Mouse (Mus musculus): ENCODE data around the gene Ppfibp2. TPM values are rescaled to one million over a fixed set of nuclear protein-coding genes. Genes with fewer than 3 reads are reported as not detected.

The Ppfibp2 gene
- polyA plus RNA-seq, 1 experiment from 2014 or later: 13.3 TPM

GRCm38 (mm10) chr7:107744454-107744853 lies 149.4 kb downstream of the Ppfibp2 start:
- peaks cover 36% of the 10 kb centered on the region for H3K36me3 ChIP-seq
- no peak for DNase-seq (ENCODE audit: low spot score)

GRCm38 (mm10) chr7:107745111-107745510 lies 150.1 kb downstream of the Ppfibp2 start:
- 81% methylated on average over 2 of the region's 2 CpGs for WGBS
- no peak overlapping the region for H3K27ac ChIP-seq
- peaks cover 36% of the 10 kb centered on the region for H3K36me3 ChIP-seq
- H3K4me1 ChIP-seq: no peaks in the 10 kb centered on the region
- H3K9me3 ChIP-seq: no peaks in the 10 kb centered on the region
- no peak overlapping the region for H3K4me3 ChIP-seq
- H3K27me3 ChIP-seq (ENCODE audit: insufficient read depth, poor library complexity, severe bottlenecking): 0 out of 2 replicates have a peak, but pooled peaks cover 2% of the 10 kb centered on the region
- no peak for DNase-seq (ENCODE audit: low spot score)

More at GRCm38 (mm10) chr7:107744454-107744853, 149.4 kb downstream of the Ppfibp2 start:
- no peaks in the 10 kb centered on the region for H3K4me1 ChIP-seq
- no peak overlapping the region for H3K27ac ChIP-seq
- 91% methylated on average over 4 of the region's 4 CpGs for WGBS
- H3K9me3 ChIP-seq: no peaks in the 10 kb centered on the region
- no peaks in the 10 kb centered on the region for H3K27me3 ChIP-seq (ENCODE audit: insufficient read depth, poor library complexity, severe bottlenecking)
- no peak overlapping the region for H3K4me3 ChIP-seq

- 87% methylated on average over 8 of the region's 8 CpGs for WGBS
- H3K27me3 ChIP-seq (ENCODE audit: insufficient read depth, poor library complexity, severe bottlenecking): 0 out of 2 replicates have a peak, but pooled peaks cover 6% of the 10 kb centered on the region
- DNase-seq (ENCODE audit: low spot score): no peak
- no peaks in the 10 kb centered on the region for H3K4me1 ChIP-seq
- no peak overlapping the region for H3K4me3 ChIP-seq
- H3K27ac ChIP-seq: no peak overlapping the region
- no peaks in the 10 kb centered on the region for H3K9me3 ChIP-seq
- peaks cover 29% of the 10 kb centered on the region for H3K36me3 ChIP-seq
Observed at GRCm38 (mm10) chr7:107746036-107746435, 151.0 kb downstream of the Ppfibp2 start.

- H3K9me3 ChIP-seq: no peaks in the 10 kb centered on the region
- peaks cover 24% of the 10 kb centered on the region for H3K36me3 ChIP-seq
- no peak for DNase-seq (ENCODE audit: low spot score)
- no peak overlapping the region for H3K27ac ChIP-seq
- 87% methylated on average over 9 of the region's 9 CpGs for WGBS
- no peak overlapping the region for H3K4me3 ChIP-seq
- 0 out of 2 replicates have a peak, but pooled peaks cover 6% of the 10 kb centered on the region for H3K27me3 ChIP-seq (ENCODE audit: insufficient read depth, poor library complexity, severe bottlenecking)
- no peaks in the 10 kb centered on the region for H3K4me1 ChIP-seq
Observed at GRCm38 (mm10) chr7:107747476-107747875, 152.5 kb downstream of the Ppfibp2 start.

- DNase-seq (ENCODE audit: low spot score): no peak
- whole genome bisulfite sequencing: 11% methylated on average over 2 of the region's 2 CpGs
- 0 out of 2 replicates have a peak, but pooled peaks cover 6% of the 10 kb centered on the region for H3K27me3 ChIP-seq (ENCODE audit: insufficient read depth, poor library complexity, severe bottlenecking)
- H3K9me3 ChIP-seq: no peaks in the 10 kb centered on the region
- no peak overlapping the region for H3K27ac ChIP-seq
- H3K36me3 ChIP-seq: peaks cover 21% of the 10 kb centered on the region
- no peak overlapping the region for H3K4me3 ChIP-seq
- no peaks in the 10 kb centered on the region for H3K4me1 ChIP-seq
Observed at GRCm38 (mm10) chr7:107747954-107748353, 152.9 kb downstream of the Ppfibp2 start.

- no peak overlapping the region for H3K4me3 ChIP-seq
- 7% methylated on average over 3 of the region's 3 CpGs for WGBS
- peak; percentile 75 for DNase-seq (ENCODE audit: low spot score)
Observed at GRCm38 (mm10) chr7:107749270-107749669, 154.3 kb downstream of the Ppfibp2 start.

GRCm38 (mm10) chr7:107749721-107750120 lies 154.7 kb downstream of the Ppfibp2 start:
- no peak overlapping the region for H3K27ac ChIP-seq
- no peak overlapping the region for H3K4me3 ChIP-seq
- peaks cover 8% of the 10 kb centered on the region; the same call in 1 of the 2 replicates for H3K36me3 ChIP-seq
- no peaks in the 10 kb centered on the region for H3K4me1 ChIP-seq
- DNase-seq (ENCODE audit: low spot score): peak; percentile 51
- WGBS: 87% methylated on average over 4 of the region's 4 CpGs
- 0 out of 2 replicates have a peak, but pooled peaks cover 10% of the 10 kb centered on the region for H3K27me3 ChIP-seq (ENCODE audit: insufficient read depth, poor library complexity, severe bottlenecking)
- no peaks in the 10 kb centered on the region for H3K9me3 ChIP-seq

More at GRCm38 (mm10) chr7:107749270-107749669, 154.3 kb downstream of the Ppfibp2 start:
- H3K27me3 ChIP-seq (ENCODE audit: insufficient read depth, poor library complexity, severe bottlenecking): 0 out of 2 replicates have a peak, but pooled peaks cover 10% of the 10 kb centered on the region
- no peaks in the 10 kb centered on the region for H3K9me3 ChIP-seq
- no peaks in the 10 kb centered on the region for H3K4me1 ChIP-seq
- no peak overlapping the region for H3K27ac ChIP-seq
- H3K36me3 ChIP-seq: peaks cover 8% of the 10 kb centered on the region; the same call in 1 of the 2 replicates

GRCm38 (mm10) chr7:107752031-107752520 lies 157.1 kb downstream of the Ppfibp2 start:
- Histone ChIP-seq H3K4me3 (no peak overlapping the region), H3K27ac (no peak overlapping the region), H3K36me3 (no peaks in the 10 kb centered on the region), H3K4me1 (peaks cover 14% of the 10 kb centered on the region; the same call in 1 of the 2 replicates), H3K27me3 (ENCODE audit: insufficient read depth, poor library complexity, severe bottlenecking) (peaks cover 12% of the 10 kb centered on the region; the same call in 1 of the 2 replicates), H3K9me3 (no peaks in the 10 kb centered on the region)
- WGBS: 74% methylated on average over 10 of the region's 10 CpGs
- DNase-seq (ENCODE audit: low spot score): no peak

- Histone ChIP-seq H3K36me3 (no peaks in the 10 kb centered on the region), H3K4me3 (no peak overlapping the region), H3K4me1 (peaks cover 25% of the 10 kb centered on the region), H3K27ac (no peak overlapping the region), H3K27me3 (ENCODE audit: insufficient read depth, poor library complexity, severe bottlenecking) (peaks cover 10% of the 10 kb centered on the region; the same call in 1 of the 2 replicates), H3K9me3 (no peaks in the 10 kb centered on the region)
- 16% methylated on average over 3 of the region's 3 CpGs for WGBS
- DNase-seq (ENCODE audit: low spot score): peak; percentile 84
Observed at GRCm38 (mm10) chr7:107755905-107756304, 160.9 kb downstream of the Ppfibp2 start.

- 86% methylated on average over 2 of the region's 2 CpGs for WGBS
- no peaks in the 10 kb centered on the region for H3K9me3 ChIP-seq
- H3K4me1 ChIP-seq: peaks cover 25% of the 10 kb centered on the region
- H3K36me3 ChIP-seq: no peaks in the 10 kb centered on the region
- H3K4me3 ChIP-seq: no peak overlapping the region
- H3K27ac ChIP-seq: no peak overlapping the region
- peaks cover 10% of the 10 kb centered on the region; the same call in 1 of the 2 replicates for H3K27me3 ChIP-seq (ENCODE audit: insufficient read depth, poor library complexity, severe bottlenecking)
- DNase-seq (ENCODE audit: low spot score): no peak
Observed at GRCm38 (mm10) chr7:107756748-107757147, 161.7 kb downstream of the Ppfibp2 start.

- H3K27ac ChIP-seq: no peak within 1 kb of the TSS
- WGBS: 9% methylated on average over 23 of the region's 23 CpGs
Observed at GRCm38 (mm10) chr7:107757308-107758151, 162.5 kb downstream of the Ppfibp2 start, which contains the start of gene Cyb5r2. Gene Cyb5r2 (minus strand): TSS chr7:107758032.

GRCm38 (mm10) chr7:107770812-107771211 lies 175.8 kb downstream of the Ppfibp2 start:
- Histone ChIP-seq H3K27ac (no peak overlapping the region), H3K9me3 (no peaks in the 10 kb centered on the region), H3K4me3 (no peak overlapping the region), H3K36me3 (no peaks in the 10 kb centered on the region), H3K4me1 (no peaks in the 10 kb centered on the region), H3K27me3 (ENCODE audit: insufficient read depth, poor library complexity, severe bottlenecking) (no peaks in the 10 kb centered on the region)
- DNase-seq (ENCODE audit: low spot score): no peak
- 65% methylated on average over 6 of the region's 6 CpGs for WGBS

More at GRCm38 (mm10) chr7:107757308-107758151, 162.5 kb downstream of the Ppfibp2 start, which contains the start of gene Cyb5r2:
- Histone ChIP-seq H3K9me3 (no peaks in the 10 kb centered on the region), H3K4me3 (peak within 1 kb of the TSS; percentile 51), H3K27me3 (ENCODE audit: insufficient read depth, poor library complexity, severe bottlenecking) (peaks cover 10% of the 10 kb centered on the region; the same call in 1 of the 2 replicates), H3K4me1 (peaks cover 25% of the 10 kb centered on the region), H3K36me3 (no peaks in the 10 kb centered on the region)
- DNase-seq (ENCODE audit: low spot score): no peak

- no peak for DNase-seq (ENCODE audit: low spot score)
- H3K4me3 ChIP-seq: no peak overlapping the region
- WGBS: 73% methylated on average over 1 of the region's 1 CpGs
Observed at GRCm38 (mm10) chr7:107778216-107778615, 183.2 kb downstream of the Ppfibp2 start.

More at GRCm38 (mm10) chr7:107778216-107778615, 183.2 kb downstream of the Ppfibp2 start:
- Histone ChIP-seq H3K27me3 (ENCODE audit: insufficient read depth, poor library complexity, severe bottlenecking) (no peaks in the 10 kb centered on the region), H3K36me3 (no peaks in the 10 kb centered on the region), H3K27ac (no peak overlapping the region), H3K9me3 (no peaks in the 10 kb centered on the region), H3K4me1 (no peaks in the 10 kb centered on the region)

All from heart, embryonic 10.5 days (tissue).